Mouse (Mus musculus): ENCODE measurements at regions not wholly inside any gene's neighbourhood (a gene's known extent, or its start where the extent isn't known, plus 50 kb on each side); places are given as distances from the start of the nearest gene placed in this dataset.

GRCm38 (mm10) chr17:22795213-22795612 lies 71.7 kb downstream of the Zfp945 start:
- intact Hi-C loops (cut with DNase I) = no loop called here
- DNase-seq (ENCODE audit: low spot score in 2 of 2) = peak; percentile 2 to 8

- DNase-seq (ENCODE audit: low spot score in 2 of 2) = no peak
- intact Hi-C loops (cut with DNase I) = no loop called here
Observed at GRCm38 (mm10) chr17:22784481-22784880, 82.5 kb downstream of the Zfp945 start.

- intact Hi-C loops (cut with DNase I) = no loop called here
- no peak for DNase-seq (ENCODE audit: low spot score in 2 of 2)
Observed at GRCm38 (mm10) chr17:22745736-22746135, 121.2 kb downstream of the Zfp945 start.

- peak; percentile 38 to 60 for DNase-seq (ENCODE audit: low spot score in 2 of 2)
Observed at GRCm38 (mm10) chr17:22739581-22740178, 127.3 kb downstream of the Zfp945 start.

GRCm38 (mm10) chr17:22739173-22739572 lies 127.8 kb downstream of the Zfp945 start:
- intact Hi-C loops (cut with DNase I) = loop anchor here (5.0 kb wide), 1 partner anchor 78 kb away; no protein-coding TSS in a partner anchor
- DNase-seq (ENCODE audit: low spot score in 2 of 2) = no peak

More at GRCm38 (mm10) chr17:22739581-22740178, 127.3 kb downstream of the Zfp945 start:
- intact Hi-C loops (cut with DNase I) = loop anchor here (5.0 kb wide), 1 partner anchor 78 kb away; no protein-coding TSS in a partner anchor

GRCm38 (mm10) chr17:22736360-22736759 lies 130.6 kb downstream of the Zfp945 start:
- intact Hi-C loops (cut with DNase I) = loop anchor here (5.0 kb wide), 1 partner anchor 81 kb away; no protein-coding TSS in a partner anchor
- no peak for DNase-seq (ENCODE audit: low spot score in 2 of 2)

Data from left cerebral cortex, postnatal 14 days (tissue).